Mouse (Mus musculus) left cerebral cortex, adult 18-20 months (tissue): Measurements from ENCODE around the gene Dnah14. TPM values are rescaled to one million over a fixed set of nuclear protein-coding genes. Genes with fewer than 3 reads are reported as not detected.

ENCODE experiments used
- DNase-seq, 2 experiments: peaks; one replicate each; pipeline ENCODE4 v3.0.0; 2021 to 2022; ENCODE audit warnings: low spot score in 2 of 2, mixed read lengths in 1 of 2
- long read RNA-seq, 2 experiments: library from polyadenylated mRNA; stranded (forward); transcript quantifications; one replicate each; pipeline ENCODE4 v2.0.0; 2021
- total RNA-seq, 2 experiments: library from RNA; stranded (reverse); gene quantifications; 2 replicates each; pipeline ENCODE4 v1.2.3; 2021

Dnah14 gene
- total RNA-seq, result 1 to 10 TPM; 1.1 to 1.9 TPM
- long read RNA-seq, experiment 1, result 0 reads
- long read RNA-seq, experiment 2, partial matches to known transcripts, result 1 of 1 reads
- long read RNA-seq, experiment 2, other reads (novel, unspliced or antisense), result 0 of 1 reads

- no peak for DNase-seq
These were observed at the start of gene Dnah14 for GRCm38 (mm10) chr1:181576322-181576721. TSS of gene Dnah14 (plus strand) at chr1:181576559.

- DNase-seq, result no peak
These were observed 47.0 kb upstream of the Dnah14 start for GRCm38 (mm10) chr1:181529368-181529767.

- DNase-seq, result peak in 1 of 2 experiments; percentile 60
These were observed 41.0 kb upstream of the Dnah14 start for GRCm38 (mm10) chr1:181535165-181535873.

GRCm38 (mm10) chr1:181537627-181538525, 38.5 kb upstream of the Dnah14 start:
- DNase-seq, result no peak

GRCm38 (mm10) chr1:181539846-181540769, 36.3 kb upstream of the Dnah14 start:
- DNase-seq, result no peak

- DNase-seq, result peak in 1 of 2 experiments; percentile 31
These were observed 32.5 kb upstream of the Dnah14 start for GRCm38 (mm10) chr1:181543711-181544383.

- peak; percentile 68 to 70 for DNase-seq
These were observed 31.2 kb upstream of the Dnah14 start for GRCm38 (mm10) chr1:181545044-181545772.

- peak; percentile 37 to 38 for DNase-seq
These were observed 26.4 kb upstream of the Dnah14 start for GRCm38 (mm10) chr1:181549987-181550386.

GRCm38 (mm10) chr1:181550826-181551225, 25.5 kb upstream of the Dnah14 start:
- no peak for DNase-seq

- DNase-seq, result peak; percentile 37 to 51
These were observed 23.6 kb upstream of the Dnah14 start for GRCm38 (mm10) chr1:181552533-181553410.

- no peak for DNase-seq
These were observed 20.9 kb upstream of the Dnah14 start for GRCm38 (mm10) chr1:181555475-181555874.

- no peak for DNase-seq
These were observed 16.7 kb upstream of the Dnah14 start for GRCm38 (mm10) chr1:181559655-181560054.

GRCm38 (mm10) chr1:181560325-181560724, 16.0 kb upstream of the Dnah14 start:
- DNase-seq, result no peak

- no peak for DNase-seq
These were observed 15.2 kb upstream of the Dnah14 start for GRCm38 (mm10) chr1:181560896-181561767.

GRCm38 (mm10) chr1:181561768-181562444, 14.5 kb upstream of the Dnah14 start:
- no peak for DNase-seq

- DNase-seq, result no peak
These were observed 6.9 kb upstream of the Dnah14 start for GRCm38 (mm10) chr1:181569447-181569846.

GRCm38 (mm10) chr1:181583152-181583551, 6.8 kb downstream of the Dnah14 start:
- DNase-seq, result no peak
